Mouse (Mus musculus): ENCODE results near the gene Rexo5.

Gene Rexo5

GRCm38 (mm10) chr7:119881229-119881628 is 87.4 kb downstream of the Rexo5 start:
- in situ Hi-C loops (cut with MboI, MseI): no loop called here

GRCm38 (mm10) chr7:119887887-119888286 is 94.1 kb downstream of the Rexo5 start:
- in situ Hi-C loops (cut with MboI, MseI): no loop called here

DNA sequence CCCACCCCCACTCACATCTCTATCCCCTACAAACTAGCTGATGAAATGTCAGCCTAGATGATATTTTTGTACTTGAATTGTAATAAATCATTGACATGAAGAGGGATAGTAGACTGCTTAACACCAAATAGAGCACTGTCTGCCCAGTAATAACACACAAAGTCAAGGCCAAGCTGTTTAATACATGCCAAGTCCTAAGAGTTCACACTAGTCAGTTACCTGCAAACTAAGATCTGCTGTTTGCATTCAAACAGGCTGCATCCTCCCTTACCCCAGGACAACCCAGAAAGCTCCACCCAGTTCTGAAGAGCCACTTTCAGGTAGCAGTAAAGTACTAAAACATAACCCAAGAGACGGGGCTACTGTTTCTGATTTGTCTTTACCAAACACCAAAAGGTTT is 98.4 kb downstream of the Rexo5 start:
- in situ Hi-C loops (cut with MboI, MseI): no loop called here

DNA sequence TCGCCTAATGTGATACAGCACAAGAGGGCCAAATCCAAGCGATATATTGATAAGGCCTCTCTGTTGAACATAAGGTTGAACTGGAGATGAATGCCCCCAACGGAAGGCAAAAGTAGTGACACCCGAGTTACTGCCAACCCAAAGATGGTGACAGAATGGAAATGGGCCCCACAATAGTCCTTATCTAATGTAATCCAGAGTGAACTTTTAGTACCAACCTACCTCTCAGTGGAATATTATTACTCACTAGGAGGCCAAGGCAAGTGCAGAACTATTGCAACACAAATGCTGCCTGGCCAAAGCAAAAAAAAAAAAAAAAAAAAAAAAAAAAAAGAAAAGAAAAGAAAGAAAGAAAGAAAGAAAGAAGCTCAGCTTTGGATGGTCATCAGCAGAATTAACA is 98.9 kb downstream of the Rexo5 start:
- in situ Hi-C loops (cut with MboI, MseI): no loop called here

DNA sequence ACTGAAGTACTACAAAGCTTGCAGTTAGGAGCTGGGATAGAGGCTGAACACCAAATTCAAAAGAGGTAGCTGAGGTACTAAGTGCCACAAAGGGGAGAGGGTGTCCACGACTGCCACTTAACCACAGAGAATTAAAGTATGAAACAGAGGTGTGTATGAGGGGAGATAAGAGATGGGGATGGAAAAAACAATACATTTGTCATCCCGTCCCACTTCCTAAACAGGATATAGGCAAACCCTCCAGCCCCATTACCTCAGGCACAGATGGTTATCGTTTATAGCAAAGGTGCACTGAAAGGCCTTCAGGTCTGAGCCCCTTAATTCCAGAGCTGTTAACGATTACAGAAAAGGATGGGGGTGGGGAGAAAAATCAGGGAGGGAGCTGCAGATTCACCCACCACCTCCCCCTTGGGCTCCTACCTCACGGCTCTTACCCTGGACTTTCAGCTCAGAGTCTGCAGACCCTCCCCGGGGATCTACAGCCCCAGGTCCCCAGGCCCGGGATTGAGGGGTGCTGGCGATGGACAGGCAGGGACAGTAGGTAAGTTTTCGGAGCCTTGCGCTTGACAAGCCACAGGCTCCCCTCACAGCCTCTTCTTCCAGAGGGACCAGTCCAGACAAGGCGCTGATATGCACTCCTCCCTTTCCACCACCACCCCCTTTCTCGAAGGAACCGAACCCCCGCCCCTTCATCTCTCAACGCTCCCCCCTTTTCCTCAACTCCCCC is 101.2 kb downstream of the Rexo5 start:
- in situ Hi-C loops (cut with MboI, MseI): no loop called here

DNA sequence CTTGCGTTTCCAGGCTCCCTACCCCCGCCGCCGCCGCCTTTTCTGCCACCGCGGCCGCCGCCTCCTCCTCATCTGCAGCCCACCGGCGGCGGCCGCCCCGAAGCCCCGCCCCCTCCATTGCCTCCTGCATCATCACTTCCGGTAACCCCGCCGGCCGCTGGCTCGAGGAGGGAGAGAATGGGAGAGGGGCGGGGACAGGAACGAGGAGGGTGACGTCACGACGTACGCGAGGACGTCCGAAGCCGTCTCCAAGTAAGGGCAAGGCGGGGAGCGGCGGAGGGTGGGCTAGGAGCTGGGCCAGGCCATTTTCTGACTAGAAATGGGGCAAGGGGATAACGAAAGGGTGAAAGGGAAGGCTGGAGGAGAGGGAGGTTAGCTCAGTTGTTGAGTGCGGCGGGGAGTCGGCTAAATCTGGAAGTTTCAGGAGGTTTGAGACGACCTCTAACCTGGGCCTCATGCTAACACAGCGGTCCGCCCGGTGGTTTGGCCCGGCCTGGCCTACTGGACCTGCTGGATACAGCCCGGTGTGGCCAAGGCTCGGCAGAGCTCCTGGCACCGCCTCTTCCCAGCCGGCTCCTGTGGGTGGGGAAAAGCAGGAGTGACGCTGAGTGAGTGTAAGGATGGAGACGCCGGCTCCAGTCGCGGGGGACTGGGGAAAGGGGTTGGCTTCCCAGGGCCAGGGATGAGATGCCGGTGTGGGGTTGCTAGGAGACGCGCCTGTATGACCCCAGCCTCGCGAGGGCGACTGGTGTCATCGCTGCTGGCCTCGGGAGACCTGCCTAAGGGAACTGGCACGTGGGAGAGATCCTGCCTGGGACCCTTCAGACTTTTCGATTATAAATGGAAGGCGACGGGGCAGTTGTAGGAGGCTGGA is 102.1 kb downstream of the Rexo5 start, which contains the start of the genes Lyrm1 and Dcun1d3:
Gene Lyrm1 (plus strand): TSS at position 223 of the 874 bp plus-strand sequence.
Gene Dcun1d3 (minus strand): TSS at position 660 of the 874 bp plus-strand sequence.
- in situ Hi-C loops (cut with MboI, MseI): no loop called here

DNA sequence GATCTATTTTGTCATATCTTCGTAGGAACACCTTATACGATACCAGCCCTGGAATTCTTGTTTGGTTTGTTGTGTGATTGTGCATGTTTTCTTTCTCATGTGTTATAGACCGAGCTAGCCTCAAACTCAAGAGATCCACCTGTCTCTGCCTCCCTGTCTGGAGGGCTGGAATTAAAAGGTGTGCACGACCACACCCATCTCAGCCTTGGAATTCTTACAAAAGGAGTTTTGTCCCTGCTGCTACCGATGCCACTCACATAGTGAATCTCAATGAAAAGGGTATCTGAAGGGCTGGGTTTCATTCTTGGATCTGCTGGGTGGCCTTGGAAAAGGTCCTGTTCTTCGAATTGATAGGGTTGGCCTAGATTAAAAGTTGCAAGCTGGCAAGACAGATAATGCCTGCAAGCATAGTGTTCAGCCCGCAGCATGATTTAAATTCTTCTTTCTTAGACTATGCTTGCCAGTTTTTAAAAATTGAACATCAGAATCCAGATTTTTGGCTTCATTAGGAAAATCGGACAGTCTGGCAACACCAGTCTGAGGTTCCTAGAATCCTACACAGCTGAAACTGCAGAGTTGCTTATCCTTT is 103.8 kb downstream of the Rexo5 start:
- in situ Hi-C loops (cut with MboI, MseI): no loop called here

DNA sequence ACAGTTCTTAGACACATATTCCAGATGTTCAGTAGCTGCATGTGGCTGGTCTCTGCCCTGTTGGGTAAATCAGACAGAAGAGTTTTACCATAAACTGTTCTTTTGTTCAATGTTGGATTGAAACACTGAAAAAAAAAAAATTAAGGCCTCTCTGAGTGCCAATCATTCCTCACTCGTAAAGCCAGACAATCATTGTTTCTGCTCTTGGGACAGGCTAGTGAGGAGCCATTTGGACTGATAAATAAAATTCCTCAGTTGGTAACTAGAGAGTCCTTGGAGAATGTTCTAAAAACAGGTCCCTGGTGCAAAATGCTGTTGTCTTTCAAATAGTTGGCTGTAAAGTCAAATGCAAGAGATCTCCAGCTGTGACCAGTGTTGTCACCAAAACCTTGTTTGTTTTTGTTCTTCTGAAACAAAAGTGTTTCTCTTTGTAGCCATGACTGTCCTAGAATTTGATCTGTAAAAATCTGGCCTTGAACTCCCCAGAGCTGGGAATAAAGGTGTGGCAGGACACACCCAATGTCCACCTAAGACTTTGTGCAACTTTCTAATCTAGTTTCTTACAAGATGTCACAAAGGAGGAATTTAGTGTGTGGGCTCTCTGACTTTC is 104.5 kb downstream of the Rexo5 start:
- in situ Hi-C loops (cut with MboI, MseI): no loop called here

All from regulatory T cell (primary cell).